Mouse (Mus musculus) MEL (cell line): Measurements from ENCODE around the gene Bbs9. TPM values are rescaled to one million over a fixed set of nuclear protein-coding genes. Genes with fewer than 3 reads are reported as not detected.
"Not testable (repeated sequence)": the region's sequence is repeated elsewhere in the genome, so short reads cannot be mapped to it uniquely, and the experiment has no call there.

ENCODE experiments used
- DNase-seq: peaks from one replicate; pipeline ENCODE4 v3.0.0; 2011; ENCODE audit warnings: low read depth, low spot score
- H3K27ac ChIP-seq: 2 replicates; pipeline ENCODE4 v1.5.1; 2012; ENCODE audit warnings: low read depth, mild to moderate bottlenecking, control low read depth, low read length, moderate library complexity; ENCODE audit not compliant: control insufficient read depth
- H3K27me3 ChIP-seq, 2 experiments: fragments of 150-350 bp in 1 of 2; sonication (generic) in 1 of 2; 2 replicates each; pipeline ENCODE4 v1.6.1; 2012; ENCODE audit warnings: low read length in 2 of 2, mild to moderate bottlenecking in 2 of 2, improper control_type of control experiment in 1 of 2, moderate library complexity in 1 of 2; ENCODE audit not compliant: insufficient read depth in 2 of 2, control insufficient read depth in 1 of 2
- H3K36me3 ChIP-seq, 2 experiments: 2 replicates each; pipeline ENCODE4 v1.6.1; 2012 to 2014; ENCODE audit warnings: low read length in 2 of 2, improper control_type of control experiment in 1 of 2, inconsistent platforms in 1 of 2, mild to moderate bottlenecking in 1 of 2; ENCODE audit not compliant: insufficient read depth in 2 of 2, control insufficient read depth in 1 of 2
- H3K4me1 ChIP-seq, 2 experiments: fragments of 150-350 bp in 1 of 2; sonication (generic) in 1 of 2; 2 replicates each; pipeline ENCODE4 v1.6.1; 2012; ENCODE audit warnings: low read length in 2 of 2, improper control_type of control experiment in 1 of 2, mild to moderate bottlenecking in 1 of 2; ENCODE audit not compliant: insufficient read depth in 2 of 2, control insufficient read depth in 1 of 2
- H3K4me3 ChIP-seq, 2 experiments: fragments of 150-350 bp in 1 of 2; sonication (generic) in 1 of 2; 2 replicates each; pipeline ENCODE4 v1.5.1; 2012; ENCODE audit warnings: low read depth in 2 of 2, low read length in 2 of 2, mild to moderate bottlenecking in 2 of 2, moderate library complexity in 2 of 2, control low read depth in 1 of 2, improper control_type of control experiment in 1 of 2; ENCODE audit not compliant: control insufficient read depth in 1 of 2, insufficient read depth in 1 of 2
- H3K79me2 ChIP-seq: 2 replicates; pipeline ENCODE4 v1.6.1; 2012; ENCODE audit warnings: mild to moderate bottlenecking, low read length, moderate library complexity; ENCODE audit not compliant: control insufficient read depth, poor library complexity, insufficient read depth
- H3K9ac ChIP-seq: 2 replicates; pipeline ENCODE4 v1.6.1; 2012; ENCODE audit warnings: low read depth, mild to moderate bottlenecking, control low read depth, low read length, moderate library complexity; ENCODE audit not compliant: control insufficient read depth, poor library complexity, severe bottlenecking
- H3K9me3 ChIP-seq: fragments of 150-350 bp; sonication (generic); replicated peaks from 2 replicates; pipeline ENCODE4 v1.6.1; 2012; ENCODE audit warnings: mild to moderate bottlenecking, low read length, improper control_type of control experiment, moderate library complexity; ENCODE audit not compliant: insufficient read depth
- BHLHE40 ChIP-seq: IDR thresholded peaks from 2 replicates; pipeline ENCODE4 v1.6.1; 2012; ENCODE audit warnings: low read depth, mild to moderate bottlenecking, inconsistent platforms, low read length, improper control_type of control experiment, borderline replicate concordance
- CTCF ChIP-seq, 3 experiments: IDR thresholded peaks in 2 of 3; conservative IDR thresholded peaks in 1 of 3; 2 replicates each; pipeline ENCODE4 v1.5.1; 2011 to 2012; ENCODE audit warnings: low read length in 3 of 3, low read depth in 2 of 3, mild to moderate bottlenecking in 2 of 3, improper control_type of control experiment in 1 of 3, inconsistent platforms in 1 of 3, mixed read lengths in 1 of 3, moderate library complexity in 1 of 3; ENCODE audit not compliant: control insufficient read depth in 1 of 3, insufficient read depth in 1 of 3, poor library complexity in 1 of 3, severe bottlenecking in 1 of 3
- EP300 ChIP-seq, 2 experiments: IDR thresholded peaks; 2 replicates each; pipeline ENCODE4 v1.6.1; 2011; ENCODE audit warnings: improper control_type of control experiment in 2 of 2, low read length in 2 of 2, low read depth in 1 of 2, mild to moderate bottlenecking in 1 of 2
- ETS1 ChIP-seq: IDR thresholded peaks from 2 replicates; pipeline ENCODE4 v1.6.1; 2012; ENCODE audit warnings: low read depth, mild to moderate bottlenecking, inconsistent platforms, low read length, improper control_type of control experiment, moderate library complexity
- GATA1 ChIP-seq: IDR thresholded peaks from 2 replicates; pipeline ENCODE4 v1.6.1; 2011; ENCODE audit warnings: low read depth, low read length, improper control_type of control experiment
- JUND ChIP-seq: IDR thresholded peaks from 2 replicates; pipeline ENCODE4 v1.6.1; 2011; ENCODE audit warnings: low read depth, mild to moderate bottlenecking, improper control_type of control experiment, low read length
- KAT2A ChIP-seq: conservative IDR thresholded peaks from 2 replicates; pipeline ENCODE4 v1.6.1; 2012; ENCODE audit warnings: low read depth, low read length, improper control_type of control experiment, inconsistent platforms
- MAZ ChIP-seq: IDR thresholded peaks from 2 replicates; pipeline ENCODE4 v1.6.1; 2012; ENCODE audit warnings: low read depth, mild to moderate bottlenecking, inconsistent platforms, low read length, improper control_type of control experiment
- MEF2A ChIP-seq: IDR thresholded peaks from 2 replicates; pipeline ENCODE4 v1.6.1; 2014; ENCODE audit warnings: low read depth, mild to moderate bottlenecking, inconsistent platforms, low read length, improper control_type of control experiment; ENCODE audit not compliant: poor library complexity, insufficient replicate concordance, severe bottlenecking; ENCODE audit errors: extremely low read depth
- MYC ChIP-seq: IDR thresholded peaks from 2 replicates; pipeline ENCODE4 v1.6.1; 2011; ENCODE audit warnings: low read depth, mild to moderate bottlenecking, low read length, improper control_type of control experiment, moderate library complexity
- NRF1 ChIP-seq: IDR thresholded peaks from 2 replicates; pipeline ENCODE4 v1.6.1; 2014; ENCODE audit warnings: low read depth, mild to moderate bottlenecking, inconsistent platforms, low read length, improper control_type of control experiment, moderate library complexity; ENCODE audit not compliant: poor library complexity, insufficient read depth, severe bottlenecking
- POLR2AphosphoS5 ChIP-seq: IDR thresholded peaks from 2 replicates; pipeline ENCODE4 v1.6.1; 2012; ENCODE audit warnings: low read depth, borderline replicate concordance, mild to moderate bottlenecking, inconsistent platforms, low read length, moderate library complexity, mixed read lengths
- RAD21 ChIP-seq: IDR thresholded peaks from 2 replicates; pipeline ENCODE4 v1.6.1; 2011; ENCODE audit warnings: mild to moderate bottlenecking, low read depth, low read length, improper control_type of control experiment
- RCOR1 ChIP-seq: IDR thresholded peaks from 2 replicates; pipeline ENCODE4 v1.6.1; 2012; ENCODE audit warnings: low read depth, mild to moderate bottlenecking, inconsistent platforms, low read length, improper control_type of control experiment
- SIN3A ChIP-seq: IDR thresholded peaks from 2 replicates; pipeline ENCODE4 v1.6.1; 2012; ENCODE audit warnings: low read length, improper control_type of control experiment, inconsistent platforms
- SMC3 ChIP-seq: IDR thresholded peaks from 2 replicates; pipeline ENCODE4 v1.6.1; 2011; ENCODE audit warnings: low read depth, low read length, improper control_type of control experiment
- ZC3H11A ChIP-seq: IDR thresholded peaks from 2 replicates; pipeline ENCODE4 v1.6.1; 2012; ENCODE audit warnings: low read depth, mild to moderate bottlenecking, inconsistent platforms, low read length, improper control_type of control experiment
- ZKSCAN1 ChIP-seq: IDR thresholded peaks from 2 replicates; pipeline ENCODE4 v1.6.1; 2012; ENCODE audit warnings: low read depth, mild to moderate bottlenecking, inconsistent platforms, low read length, improper control_type of control experiment, moderate library complexity
- polyA plus RNA-seq, 2 experiments: library from polyadenylated mRNA; stranded (reverse) in 1 of 2; unstranded in 1 of 2; fragments of >175 nt in 1 of 2; fragments of >200 nt in 1 of 2; gene quantifications; 2 replicates each; pipeline versions ENCODE4 v1.2.1 to v1.2.4; 2012; ENCODE audit warnings: low replicate concordance in 2 of 2, low read depth in 1 of 2; ENCODE audit not compliant: insufficient read length in 2 of 2, insufficient read depth in 1 of 2, missing spikeins in 1 of 2
- total RNA-seq: library from RNA; depleted of rRNA; stranded (reverse); fragments of 300-350 nt; gene quantifications from 2 replicates; pipeline ENCODE4 v1.2.3, GENCODE M21; 2012

Bbs9 gene
- total and polyA plus RNA-seq, 3 experiments: 18.5 to 19.5 TPM; not detected in 1

GRCm38 (mm10) chr9:22712743-22713142 is 237.2 kb downstream of the Bbs9 start:
- no peak overlapping the region for H3K27ac ChIP-seq
- H3K9me3 ChIP-seq: no peaks in the 10 kb centered on the region
- H3K4me1 ChIP-seq: peaks cover 5 to 9% of the 10 kb centered on the region in 2 experiments
- no peak for DNase-seq
- H3K4me3 ChIP-seq: no peak overlapping the region
- no peaks in the 10 kb centered on the region for H3K79me2 ChIP-seq
- TF ChIP-seq ZKSCAN1: peak; percentile 26; the same call in 1 of the 2 replicates
- TF ChIP-seq RAD21: no peak
- peaks cover 0 to 5% of the 10 kb centered on the region in 2 experiments; a peak in 2 of 4 replicates for H3K36me3 ChIP-seq
- no peak overlapping the region for H3K9ac ChIP-seq
- H3K27me3 ChIP-seq: no peaks in the 10 kb centered on the region

DNA sequence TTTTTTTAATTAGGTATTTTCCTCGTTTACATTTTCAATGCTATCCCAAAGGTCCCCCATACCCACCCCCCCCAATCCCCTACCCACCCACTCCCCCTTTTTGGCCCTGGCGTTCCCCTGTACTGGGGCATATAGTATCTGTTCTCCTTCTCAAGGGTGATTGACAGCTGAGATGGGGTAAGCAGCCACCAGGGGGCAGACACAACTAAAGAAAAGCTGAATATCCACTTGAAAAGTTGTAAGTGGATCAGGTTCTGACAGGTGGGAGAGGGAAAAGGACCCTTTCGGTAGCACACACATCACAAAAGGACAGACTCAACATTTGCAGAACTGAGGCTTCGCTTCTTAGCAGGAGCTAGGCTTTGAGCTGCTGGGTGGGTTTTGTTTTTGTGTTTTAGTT is 237.8 kb downstream of the Bbs9 start:
- H3K79me2 ChIP-seq, H3K4me3 ChIP-seq, H3K36me3 ChIP-seq, H3K27ac ChIP-seq, H3K9me3 ChIP-seq, H3K27me3 ChIP-seq, H3K9ac ChIP-seq: not testable (repeated sequence)
- DNase-seq: peak; percentile 90
- H3K4me1 ChIP-seq: peaks cover 9 to 14% of the 10 kb centered on the region in 2 experiments
- TF ChIP-seq ZC3H11A: peak; percentile 100
- peak; percentile 93 for TF ChIP-seq RAD21
- TF ChIP-seq BHLHE40: 0 out of 2 replicates have a peak, but pooled peaks have one; percentile 37
- peak; percentile 37; the same call in 1 of the 2 replicates for TF ChIP-seq GATA1
- 0 out of 2 replicates have a peak, but pooled peaks have one; percentile 28 for TF ChIP-seq SIN3A
- peak; percentile 99 for TF ChIP-seq SMC3
- peak; percentile 83 to 93 (median 89) for TF ChIP-seq CTCF (IDR thresholded peaks at IDR 0.05 in 2 of 3, conservative IDR thresholded peaks at IDR 0.05 in 1 of 3; ENCODE audit: control insufficient read depth in 1 of 3, insufficient read depth in 1 of 3, low read depth in 2 of 3, low read length in 3 of 3, poor library complexity in 1 of 3, severe bottlenecking in 1 of 3)
- peak; percentile 16; the same call in 1 of the 2 replicates for TF ChIP-seq NRF1

- peaks cover 11 to 18% of the 10 kb centered on the region in 2 experiments for H3K4me1 ChIP-seq
- DNase-seq: peak; percentile 87
- no peaks in the 10 kb centered on the region for H3K79me2 ChIP-seq
- 0 out of 2 replicates have a peak overlapping the region, but pooled peaks have one; percentile 2 for H3K27ac ChIP-seq
- no peak overlapping the region for H3K9ac ChIP-seq
- no peaks in the 10 kb centered on the region for H3K9me3 ChIP-seq
- H3K4me3 ChIP-seq: no peak overlapping the region; a peak in 1 of 4 replicates
- peak; percentile 87 for TF ChIP-seq GATA1
- TF ChIP-seq BHLHE40: no peak
- TF ChIP-seq MEF2A: no peak
- TF ChIP-seq KAT2A: no peak
- peak; percentile 49; the same call in 1 of the 2 replicates for TF ChIP-seq ETS1
- TF ChIP-seq EP300 (IDR thresholded peaks at IDR 0.05; ENCODE audit: low read depth in 1 of 2, low read length in 2 of 2): peak in 1 of 2 experiments; percentile 73; a peak in 2 of 4 replicates
- TF ChIP-seq CTCF (IDR thresholded peaks at IDR 0.05 in 2 of 3, conservative IDR thresholded peaks at IDR 0.05 in 1 of 3; ENCODE audit: control insufficient read depth in 1 of 3, insufficient read depth in 1 of 3, low read depth in 2 of 3, low read length in 3 of 3, poor library complexity in 1 of 3, severe bottlenecking in 1 of 3): no peak
- no peak for TF ChIP-seq MAZ
- TF ChIP-seq RCOR1: peak; percentile 60; the same call in 1 of the 2 replicates
- TF ChIP-seq MYC: 0 out of 2 replicates have a peak, but pooled peaks have one; percentile 50
- TF ChIP-seq SMC3: peak; percentile 22
- no peak for TF ChIP-seq SIN3A
- peak; percentile 10 for TF ChIP-seq RAD21
- no peak for TF ChIP-seq POLR2AphosphoS5
- no peak for TF ChIP-seq JUND
- TF ChIP-seq, all 39 proteins: peak for 7
- H3K27me3 ChIP-seq: no peaks in the 10 kb centered on the region
- peaks cover 0 to 14% of the 10 kb centered on the region in 2 experiments; a peak in 2 of 4 replicates for H3K36me3 ChIP-seq
Measured at GRCm38 (mm10) chr9:22717583-22717982, 242.1 kb downstream of the Bbs9 start.
